Mouse (Mus musculus) heart, postnatal 0 days (tissue): ENCODE measurements around the gene Tex101. TPM values are rescaled to one million over a fixed set of nuclear protein-coding genes. Genes with fewer than 3 reads are reported as not detected.
A peak's percentile ranks its signal among the peaks of the same experiment; 100 is the strongest.

ENCODE experiments used
- ATAC-seq: fragments of 200-750 bp; cut with Nextera tagmentation; 2 replicates; pipeline ENCODE4 v1.8.0; 2017; ENCODE audit warnings: low read depth, moderate number of reproducible peaks, moderate library complexity; ENCODE audit not compliant: insufficient read depth
- DNase-seq: peaks from one replicate; pipeline ENCODE4 v3.0.0-alpha.2; 2016; ENCODE audit warnings: low spot score
- H3K27ac ChIP-seq: fragments of 300-500 bp; sonication (generic); 2 replicates; pipeline ENCODE4 v1.5.1; 2014; ENCODE audit warnings: low read depth, mild to moderate bottlenecking
- H3K27me3 ChIP-seq: fragments of 300-500 bp; sonication (generic); 2 replicates; pipeline ENCODE4 v1.6.1; 2014; ENCODE audit warnings: low read length, mixed read lengths; ENCODE audit not compliant: control insufficient read depth, insufficient read depth
- H3K36me3 ChIP-seq: fragments of 300-500 bp; sonication (generic); replicated peaks from 2 replicates; pipeline ENCODE4 v1.6.1; 2014; ENCODE audit warnings: low read length, mixed read lengths; ENCODE audit not compliant: control insufficient read depth, insufficient read depth
- H3K4me1 ChIP-seq: fragments of 300-500 bp; sonication (generic); 2 replicates; pipeline ENCODE4 v1.6.1; 2014; ENCODE audit warnings: antibody characterized with exemption; ENCODE audit not compliant: control insufficient read depth, insufficient read depth
- H3K4me2 ChIP-seq: fragments of 300-500 bp; sonication (generic); 2 replicates; pipeline ENCODE4 v1.6.1; 2014; ENCODE audit warnings: low read depth, mild to moderate bottlenecking, low read length, moderate library complexity
- H3K4me3 ChIP-seq: fragments of 300-500 bp; sonication (generic); 2 replicates; pipeline ENCODE4 v1.5.1; 2014; ENCODE audit warnings: low read depth, low read length
- H3K9ac ChIP-seq: fragments of 300-500 bp; sonication (generic); replicated peaks from 2 replicates; pipeline ENCODE4 v1.6.1; 2014; ENCODE audit warnings: low read depth, low read length, mixed read lengths
- H3K9me3 ChIP-seq: fragments of 300-500 bp; sonication (generic); replicated peaks from 2 replicates; pipeline ENCODE4 v1.6.1; 2016; ENCODE audit warnings: low read length; ENCODE audit not compliant: control insufficient read depth
- CTCF ChIP-seq: IDR thresholded peaks from 2 replicates; pipeline ENCODE4 v1.5.1; 2016; ENCODE audit warnings: antibody characterized with exemption, control low read depth, low read depth
- EP300 ChIP-seq: IDR thresholded peaks from 2 replicates; pipeline ENCODE4 v1.6.1; 2016; ENCODE audit warnings: antibody characterized with exemption, low read depth
- WGBS: fragments of 180-500 bp; shearing (Covaris S2); extraction: QIAGEN DNeasy Blood & Tissue Kit; methylation state at CpG from one replicate; pipeline ENCODE4 v1.1.7; 2014; 5-methylcytosine and 5-hydroxymethylcytosine counted together
- polyA plus RNA-seq: library from polyadenylated mRNA; unstranded; fragments of >200 nt; fragmentation: Nextera tagmentation; extraction: Ambion mirVana; gene quantifications from 2 replicates; pipeline ENCODE4 v1.2.1, GENCODE M21; 2015
- total RNA-seq: library from RNA; depleted of rRNA; stranded (reverse); fragments of >200 nt; gene quantifications from 2 replicates; pipeline ENCODE4 v1.2.3, GENCODE M21; 2014; ENCODE audit warnings: low replicate concordance

The Tex101 gene
- total and polyA plus RNA-seq, 2 experiments from 2014 or later: not detected

GRCm38 (mm10) chr7:24671944-24672439 is 4.5 kb downstream of the Tex101 start:
- 85% methylated on average over 23 of the region's 23 CpGs for WGBS

GRCm38 (mm10) chr7:24664959-24665358 is 11.5 kb downstream of the Tex101 start:
- no peaks in the 10 kb centered on the region for H3K36me3 ChIP-seq
- no peaks in the 10 kb centered on the region for H3K9me3 ChIP-seq
- ATAC-seq (no peak), DNase-seq (no peak)
- H3K4me2 ChIP-seq: no peak overlapping the region
- TF ChIP-seq CTCF (no peak), EP300 (no peak)
- H3K4me1 ChIP-seq: no peaks in the 10 kb centered on the region
- H3K9ac ChIP-seq: no peak overlapping the region
- no peaks in the 10 kb centered on the region for H3K27me3 ChIP-seq
- no peak overlapping the region for H3K4me3 ChIP-seq
- H3K27ac ChIP-seq: no peak overlapping the region
- WGBS: 50% methylated on average over 9 of the region's 9 CpGs

More at GRCm38 (mm10) chr7:24671944-24672439, 4.5 kb downstream of the Tex101 start:
- Histone ChIP-seq H3K9me3 (no peaks in the 10 kb centered on the region), H3K4me3 (no peak overlapping the region), H3K4me2 (no peak overlapping the region), H3K36me3 (no peaks in the 10 kb centered on the region), H3K9ac (no peak overlapping the region), H3K27me3 (no peaks in the 10 kb centered on the region), H3K27ac (no peak overlapping the region), H3K4me1 (no peaks in the 10 kb centered on the region)
- TF ChIP-seq EP300: no peak
- TF ChIP-seq CTCF: no peak
- ATAC-seq (no peak), DNase-seq (no peak)

- DNase-seq: no peak
- H3K36me3 ChIP-seq: no peaks in the 10 kb centered on the region
- H3K9ac ChIP-seq: no peak overlapping the region
- TF ChIP-seq EP300: no peak
- TF ChIP-seq CTCF: no peak
- no peak overlapping the region for H3K4me3 ChIP-seq
- no peak for ATAC-seq
- WGBS: 35% methylated on average over 8 of the region's 8 CpGs
- H3K27me3 ChIP-seq: no peaks in the 10 kb centered on the region
- no peaks in the 10 kb centered on the region for H3K9me3 ChIP-seq
- H3K4me2 ChIP-seq: no peak overlapping the region
- no peak overlapping the region for H3K27ac ChIP-seq
- no peaks in the 10 kb centered on the region for H3K4me1 ChIP-seq
These were observed 12.2 kb downstream of the Tex101 start for GRCm38 (mm10) chr7:24664301-24664700.

GRCm38 (mm10) chr7:24662575-24662974 is 13.9 kb downstream of the Tex101 start:
- TF ChIP-seq CTCF: peak; percentile 84
- TF ChIP-seq EP300: no peak
- 14% methylated on average over 8 of the region's 8 CpGs for WGBS
- no peak for ATAC-seq

GRCm38 (mm10) chr7:24661118-24661904 is 15.2 kb downstream of the Tex101 start:
- no peaks in the 10 kb centered on the region for H3K9me3 ChIP-seq
- ATAC-seq: no peak
- no peak overlapping the region for H3K27ac ChIP-seq
- H3K4me3 ChIP-seq: no peak overlapping the region
- no peaks in the 10 kb centered on the region for H3K36me3 ChIP-seq
- WGBS: 55% methylated on average over 17 of the region's 17 CpGs
- no peak overlapping the region for H3K9ac ChIP-seq
- no peak for DNase-seq
- no peaks in the 10 kb centered on the region for H3K27me3 ChIP-seq
- no peak overlapping the region for H3K4me2 ChIP-seq
- TF ChIP-seq CTCF (no peak), EP300 (no peak)
- no peaks in the 10 kb centered on the region for H3K4me1 ChIP-seq

More at GRCm38 (mm10) chr7:24662575-24662974, 13.9 kb downstream of the Tex101 start:
- H3K4me3 ChIP-seq: no peak overlapping the region
- H3K9ac ChIP-seq: no peak overlapping the region
- peak; percentile 57 for DNase-seq
- no peaks in the 10 kb centered on the region for H3K36me3 ChIP-seq
- no peaks in the 10 kb centered on the region for H3K9me3 ChIP-seq
- H3K4me1 ChIP-seq: no peaks in the 10 kb centered on the region
- H3K4me2 ChIP-seq: no peak overlapping the region
- H3K27me3 ChIP-seq: no peaks in the 10 kb centered on the region
- H3K27ac ChIP-seq: no peak overlapping the region

- DNase-seq: no peak
- Histone ChIP-seq H3K4me3 (no peak overlapping the region), H3K36me3 (no peaks in the 10 kb centered on the region), H3K27me3 (no peaks in the 10 kb centered on the region), H3K9ac (no peak overlapping the region), H3K27ac (no peak overlapping the region), H3K9me3 (no peaks in the 10 kb centered on the region), H3K4me2 (no peak overlapping the region), H3K4me1 (no peaks in the 10 kb centered on the region)
- 55% methylated on average over 12 of the region's 12 CpGs for WGBS
- TF ChIP-seq EP300 (no peak), CTCF (no peak)
- ATAC-seq: no peak
These were observed 16.6 kb downstream of the Tex101 start for GRCm38 (mm10) chr7:24659737-24660357.
